Mouse (Mus musculus): Measurements from ENCODE around the gene Arsg. TPM values are rescaled to one million over a fixed set of nuclear protein-coding genes. Genes with fewer than 3 reads are reported as not detected.
"Not testable (repeated sequence)": the region's sequence is repeated elsewhere in the genome, so short reads cannot be mapped to it uniquely, and the experiment has no call there.

The Arsg gene
- polyA plus RNA-seq, 1 experiment from 2014 or later, result 3.5 TPM

GRCm38 (mm10) chr11:109485398-109486045 lies 12.3 kb downstream of the Arsg start:
- no peak overlapping the region for H3K9ac ChIP-seq
- H3K4me2 ChIP-seq, result no peak overlapping the region
- WGBS, result 75% methylated on average over 15 of the region's 15 CpGs
- no peak for ATAC-seq (ENCODE audit: insufficient number of reproducible peaks, low FRiP score, low TSS enrichment, low read depth)
- H3K4me1 ChIP-seq, result no peaks in the 10 kb centered on the region
- H3K36me3 ChIP-seq, result no peaks in the 10 kb centered on the region
- no peaks in the 10 kb centered on the region for H3K27me3 ChIP-seq
- H3K9me3 ChIP-seq, result no peaks in the 10 kb centered on the region
- H3K27ac ChIP-seq, result no peak overlapping the region
- no peak overlapping the region for H3K4me3 ChIP-seq

GRCm38 (mm10) chr11:109487111-109487510 lies 13.9 kb downstream of the Arsg start:
- ATAC-seq (ENCODE audit: insufficient number of reproducible peaks, low FRiP score, low TSS enrichment, low read depth), result no peak
- H3K4me1 ChIP-seq, result no peaks in the 10 kb centered on the region
- WGBS, result 34% methylated on average over 1 of the region's 1 CpGs
- no peak overlapping the region for H3K4me3 ChIP-seq
- no peak overlapping the region for H3K4me2 ChIP-seq
- H3K27ac ChIP-seq, result no peak overlapping the region
- H3K9me3 ChIP-seq, result no peaks in the 10 kb centered on the region
- no peaks in the 10 kb centered on the region for H3K27me3 ChIP-seq
- H3K9ac ChIP-seq, result no peak overlapping the region
- H3K36me3 ChIP-seq, result no peaks in the 10 kb centered on the region

GRCm38 (mm10) chr11:109487991-109488684 lies 15.0 kb downstream of the Arsg start:
- Histone ChIP-seq H3K4me3 (no peak overlapping the region), H3K27ac (no peak overlapping the region), H3K27me3 (no peaks in the 10 kb centered on the region), H3K36me3 (no peaks in the 10 kb centered on the region), H3K4me2 (no peak overlapping the region), H3K9me3 (no peaks in the 10 kb centered on the region), H3K9ac (no peak overlapping the region), H3K4me1 (no peaks in the 10 kb centered on the region)
- 77% methylated on average over 10 of the region's 10 CpGs for WGBS
- ATAC-seq (ENCODE audit: insufficient number of reproducible peaks, low FRiP score, low TSS enrichment, low read depth), result no peak

- no peaks in the 10 kb centered on the region for H3K27me3 ChIP-seq
- H3K4me3 ChIP-seq, result no peak overlapping the region
- no peaks in the 10 kb centered on the region for H3K4me1 ChIP-seq
- no peak for ATAC-seq (ENCODE audit: insufficient number of reproducible peaks, low FRiP score, low TSS enrichment, low read depth)
- WGBS, result 65% methylated on average over 2 of the region's 2 CpGs
- no peaks in the 10 kb centered on the region for H3K9me3 ChIP-seq
- H3K36me3 ChIP-seq, result no peaks in the 10 kb centered on the region
- no peak overlapping the region for H3K9ac ChIP-seq
- H3K4me2 ChIP-seq, result no peak overlapping the region
- H3K27ac ChIP-seq, result no peak overlapping the region
Observed at GRCm38 (mm10) chr11:109489763-109490162, 16.6 kb downstream of the Arsg start.

DNA sequence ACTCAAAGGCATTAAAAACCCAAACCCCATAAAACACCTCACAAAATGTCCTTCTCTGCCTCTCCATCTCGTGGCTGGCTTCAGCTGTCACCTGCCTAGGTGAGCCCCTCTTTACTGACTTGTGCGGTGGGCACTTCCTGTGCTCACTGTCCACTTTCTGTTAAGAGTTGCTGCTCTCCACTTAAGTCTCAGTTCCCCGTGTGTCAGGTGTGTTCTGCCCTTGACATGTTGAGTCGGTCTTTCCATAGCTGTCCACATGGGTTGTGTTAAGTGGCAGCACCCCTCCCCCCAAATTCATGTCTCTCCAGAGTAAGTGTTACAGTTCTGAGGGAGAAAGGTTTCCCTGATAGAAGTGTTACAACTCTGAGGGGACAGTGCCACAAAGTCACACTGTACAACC lies 18.7 kb downstream of the Arsg start:
- 67% methylated on average over 4 of the region's 4 CpGs for WGBS
- no peaks in the 10 kb centered on the region for H3K27me3 ChIP-seq
- H3K9me3 ChIP-seq, result no peaks in the 10 kb centered on the region
- no peak for ATAC-seq (ENCODE audit: insufficient number of reproducible peaks, low FRiP score, low TSS enrichment, low read depth)
- H3K4me2 ChIP-seq, result no peak overlapping the region
- H3K36me3 ChIP-seq, result no peaks in the 10 kb centered on the region
- no peak overlapping the region for H3K9ac ChIP-seq
- no peak overlapping the region for H3K4me3 ChIP-seq
- H3K27ac ChIP-seq, result no peak overlapping the region
- H3K4me1 ChIP-seq, result no peaks in the 10 kb centered on the region

GRCm38 (mm10) chr11:109492847-109493464 lies 19.8 kb downstream of the Arsg start:
- not testable (repeated sequence) for H3K27ac ChIP-seq; H3K27me3 ChIP-seq; ATAC-seq (ENCODE audit: insufficient number of reproducible peaks, low FRiP score, low TSS enrichment, low read depth); H3K9me3 ChIP-seq; H3K4me3 ChIP-seq; H3K36me3 ChIP-seq; H3K4me1 ChIP-seq; H3K4me2 ChIP-seq; H3K9ac ChIP-seq
- WGBS, result 66% methylated on average over 8 of the region's 8 CpGs

DNA sequence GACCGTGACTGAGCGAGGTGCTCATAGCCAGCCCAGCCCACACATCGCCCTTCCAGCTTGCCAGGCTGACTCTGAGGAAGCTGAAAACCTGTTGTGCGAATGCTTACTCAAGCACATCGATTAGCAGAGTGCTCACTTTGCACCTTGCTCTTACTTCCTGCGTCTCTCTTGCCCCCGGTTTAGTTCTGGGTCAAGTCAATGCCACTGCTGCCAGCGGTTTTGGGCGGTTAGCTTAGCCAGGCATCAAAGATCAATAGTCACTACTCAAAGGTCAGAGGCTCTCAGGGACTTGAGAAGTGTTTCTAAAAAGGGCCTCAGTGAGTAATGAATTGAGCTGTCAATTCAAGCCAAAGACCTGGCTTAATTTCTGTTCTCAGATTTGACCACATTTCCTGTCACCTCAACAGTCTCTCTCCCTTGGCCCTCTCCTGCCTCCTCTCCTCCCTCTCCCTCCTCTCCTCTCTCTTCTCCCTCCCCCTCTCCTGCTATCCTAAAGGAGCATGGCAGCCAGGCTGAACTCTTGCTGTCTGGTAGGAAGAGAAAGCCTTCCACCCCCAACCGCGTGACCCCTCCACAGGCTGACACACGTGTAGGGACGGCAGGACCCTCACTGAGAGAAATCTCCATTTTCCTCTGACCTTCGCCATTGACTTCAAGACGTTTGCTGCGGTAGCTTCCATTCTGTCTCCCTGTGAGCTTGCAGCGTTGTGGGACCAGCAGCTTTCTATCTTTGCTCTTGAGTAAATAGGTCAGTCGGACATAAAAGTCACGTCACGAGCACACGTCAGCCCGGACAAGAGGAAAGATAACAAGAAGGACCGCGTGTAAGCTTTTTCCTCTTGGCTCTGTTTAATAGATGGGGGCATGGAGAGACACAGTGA lies 22.0 kb downstream of the Arsg start:
- Histone ChIP-seq H3K27ac (no peak overlapping the region), H3K27me3 (no peaks in the 10 kb centered on the region), H3K4me3 (no peak overlapping the region), H3K4me1 (peaks cover 5% of the 10 kb centered on the region; the same call in 1 of the 2 replicates), H3K9me3 (no peaks in the 10 kb centered on the region), H3K9ac (no peak overlapping the region), H3K4me2 (no peak overlapping the region), H3K36me3 (no peaks in the 10 kb centered on the region)
- ATAC-seq (ENCODE audit: insufficient number of reproducible peaks, low FRiP score, low TSS enrichment, low read depth), result no peak
- 49% methylated on average over 24 of the region's 24 CpGs for WGBS

- H3K9me3 ChIP-seq, result no peaks in the 10 kb centered on the region
- peaks cover 5% of the 10 kb centered on the region; the same call in 1 of the 2 replicates for H3K4me1 ChIP-seq
- H3K27me3 ChIP-seq, result no peaks in the 10 kb centered on the region
- 49% methylated on average over 14 of the region's 14 CpGs for WGBS
- no peak overlapping the region for H3K27ac ChIP-seq
- no peaks in the 10 kb centered on the region for H3K36me3 ChIP-seq
- H3K4me2 ChIP-seq, result no peak overlapping the region
- H3K9ac ChIP-seq, result no peak overlapping the region
- no peak for ATAC-seq (ENCODE audit: insufficient number of reproducible peaks, low FRiP score, low TSS enrichment, low read depth)
- no peak overlapping the region for H3K4me3 ChIP-seq
Observed at GRCm38 (mm10) chr11:109495771-109496474, 22.7 kb downstream of the Arsg start.

DNA sequence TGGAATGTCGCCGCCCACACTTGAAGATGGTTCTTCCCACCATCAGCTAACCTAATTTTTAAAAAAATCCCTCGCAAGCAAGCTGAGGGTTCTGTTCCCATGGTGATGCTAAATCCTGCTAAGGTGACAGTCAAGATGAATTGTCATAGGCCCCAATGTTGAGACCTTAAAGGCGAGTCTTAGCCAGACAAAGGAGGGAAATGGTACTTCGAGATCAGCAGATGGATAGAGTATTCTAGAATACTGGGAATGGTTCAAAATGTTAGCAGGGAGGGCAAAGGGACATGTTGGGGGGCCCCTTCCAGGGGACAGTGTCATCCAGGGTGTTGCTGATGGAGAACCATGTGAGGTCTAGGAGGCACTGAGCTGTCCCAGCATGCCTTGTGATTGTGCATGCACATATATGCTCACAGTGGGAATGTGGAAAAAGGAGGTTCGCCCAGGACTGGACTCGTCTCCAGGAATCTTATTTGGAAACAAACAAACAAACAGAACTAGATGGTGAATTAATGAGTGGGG lies 23.4 kb downstream of the Arsg start:
- peaks cover 5% of the 10 kb centered on the region; the same call in 1 of the 2 replicates for H3K4me1 ChIP-seq
- no peaks in the 10 kb centered on the region for H3K27me3 ChIP-seq
- no peak overlapping the region for H3K4me3 ChIP-seq
- no peak overlapping the region for H3K9ac ChIP-seq
- H3K27ac ChIP-seq, result no peak overlapping the region
- 75% methylated on average over 7 of the region's 7 CpGs for WGBS
- no peak for ATAC-seq (ENCODE audit: insufficient number of reproducible peaks, low FRiP score, low TSS enrichment, low read depth)
- H3K36me3 ChIP-seq, result no peaks in the 10 kb centered on the region
- H3K9me3 ChIP-seq, result no peaks in the 10 kb centered on the region
- no peak overlapping the region for H3K4me2 ChIP-seq

DNA sequence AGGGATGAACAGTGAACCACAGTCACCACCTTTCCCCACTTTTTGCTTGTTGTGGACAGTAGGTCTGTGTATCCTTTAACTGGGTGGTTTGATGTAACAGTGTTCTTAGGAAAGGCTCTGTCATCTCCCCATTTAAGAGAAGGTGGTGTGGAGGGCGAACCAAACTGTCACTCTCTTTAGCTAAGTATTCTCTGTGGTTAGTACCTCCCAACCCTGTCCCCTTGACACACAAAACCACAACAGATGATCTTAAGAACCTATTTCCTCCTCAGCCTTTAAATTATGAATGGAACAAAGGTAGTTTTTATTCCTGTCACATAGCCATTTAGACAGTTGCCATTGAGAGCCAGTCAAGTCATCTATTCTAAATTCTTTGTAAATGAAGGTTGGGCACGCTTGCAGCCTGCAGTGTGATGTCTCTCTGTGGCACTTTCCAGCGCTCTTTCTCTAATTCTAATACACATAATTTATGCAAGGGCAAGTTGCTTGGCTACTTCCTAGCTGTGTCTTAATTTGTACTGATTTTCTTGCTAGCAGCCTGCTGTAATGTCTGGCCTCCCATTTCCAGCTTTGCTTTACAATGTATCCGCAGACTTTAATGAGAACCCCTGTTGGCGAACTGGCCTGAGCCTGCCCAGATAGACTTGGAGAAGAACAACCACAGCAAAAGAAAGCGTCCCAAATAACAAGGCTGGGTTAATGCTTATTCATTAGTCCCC lies 24.0 kb downstream of the Arsg start:
- H3K4me3 ChIP-seq, result no peak overlapping the region
- peaks cover 5% of the 10 kb centered on the region; the same call in 1 of the 2 replicates for H3K4me1 ChIP-seq
- H3K27ac ChIP-seq, result no peak overlapping the region
- no peak for ATAC-seq (ENCODE audit: insufficient number of reproducible peaks, low FRiP score, low TSS enrichment, low read depth)
- no peaks in the 10 kb centered on the region for H3K36me3 ChIP-seq
- 54% methylated on average over 6 of the region's 6 CpGs for WGBS
- H3K27me3 ChIP-seq, result no peaks in the 10 kb centered on the region
- no peaks in the 10 kb centered on the region for H3K9me3 ChIP-seq
- no peak overlapping the region for H3K9ac ChIP-seq
- no peak overlapping the region for H3K4me2 ChIP-seq
